Mouse (Mus musculus): ENCODE results near the gene Tsks. TPM values are rescaled to one million over a fixed set of nuclear protein-coding genes. Genes with fewer than 3 reads are reported as not detected.

Gene Tsks
- total RNA-seq, 4 experiments from 2014 or later: not detected

DNA sequence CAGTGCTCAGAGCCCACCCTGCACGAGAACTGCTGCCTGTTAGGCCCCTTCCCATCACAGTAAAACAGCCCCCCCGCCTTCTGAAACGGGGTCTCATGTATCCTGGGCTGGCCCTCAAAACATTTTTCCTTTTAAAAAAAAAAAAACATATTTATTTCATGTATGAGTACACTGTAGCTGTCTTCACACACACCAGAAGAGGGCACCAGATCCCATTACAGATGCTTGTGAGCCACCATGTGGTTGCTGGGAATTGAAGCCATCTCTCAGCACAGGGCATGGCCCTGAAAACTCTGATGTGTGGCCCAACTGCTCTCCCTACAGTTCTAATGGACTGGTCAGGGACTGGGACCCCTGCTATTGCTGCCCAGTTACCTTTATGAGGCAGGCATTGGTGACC is 35.3 kb downstream of the Tsks start:
- no peak for DNase-seq

DNA sequence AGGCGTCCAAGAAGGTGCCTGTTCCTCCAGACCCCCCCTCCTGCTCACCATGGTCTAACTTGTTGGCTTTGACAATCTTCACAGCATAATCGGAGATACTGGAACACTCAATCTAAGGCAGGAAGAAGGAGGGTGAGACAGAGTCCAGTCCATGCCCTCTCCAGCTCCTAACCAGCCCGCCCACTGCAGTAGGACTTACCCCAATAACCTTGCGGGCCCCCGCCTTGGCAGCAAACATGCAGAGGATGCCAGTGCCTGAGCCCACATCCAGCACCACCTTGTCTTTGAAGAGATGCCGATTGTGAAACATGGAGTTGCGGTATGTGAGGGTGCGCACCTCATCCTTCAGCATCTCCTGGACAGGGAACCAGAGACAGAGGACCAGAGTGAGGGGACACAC is 38.5 kb downstream of the Tsks start:
- DNase-seq: no peak

DNA sequence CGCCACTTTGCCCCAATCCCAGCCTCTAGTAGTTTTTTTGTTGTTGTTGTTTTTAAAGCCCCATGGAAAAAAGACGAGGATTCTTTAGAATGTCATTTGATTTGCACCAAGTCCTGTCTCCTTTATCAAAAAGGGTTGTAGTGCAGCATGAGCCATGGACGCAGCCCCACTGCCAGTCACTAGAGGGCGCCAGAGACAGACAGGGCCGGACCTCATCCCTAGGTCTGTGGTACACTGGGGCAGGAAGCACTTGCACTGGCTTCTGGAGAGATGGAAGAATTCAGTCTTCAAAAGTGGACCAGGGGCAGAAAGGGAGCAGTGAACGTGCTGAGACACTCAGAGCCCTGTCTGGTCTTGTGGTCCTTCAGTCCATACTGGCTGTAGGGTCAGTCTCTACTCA is 40.1 kb downstream of the Tsks start:
- DNase-seq: peak; percentile 75

DNA sequence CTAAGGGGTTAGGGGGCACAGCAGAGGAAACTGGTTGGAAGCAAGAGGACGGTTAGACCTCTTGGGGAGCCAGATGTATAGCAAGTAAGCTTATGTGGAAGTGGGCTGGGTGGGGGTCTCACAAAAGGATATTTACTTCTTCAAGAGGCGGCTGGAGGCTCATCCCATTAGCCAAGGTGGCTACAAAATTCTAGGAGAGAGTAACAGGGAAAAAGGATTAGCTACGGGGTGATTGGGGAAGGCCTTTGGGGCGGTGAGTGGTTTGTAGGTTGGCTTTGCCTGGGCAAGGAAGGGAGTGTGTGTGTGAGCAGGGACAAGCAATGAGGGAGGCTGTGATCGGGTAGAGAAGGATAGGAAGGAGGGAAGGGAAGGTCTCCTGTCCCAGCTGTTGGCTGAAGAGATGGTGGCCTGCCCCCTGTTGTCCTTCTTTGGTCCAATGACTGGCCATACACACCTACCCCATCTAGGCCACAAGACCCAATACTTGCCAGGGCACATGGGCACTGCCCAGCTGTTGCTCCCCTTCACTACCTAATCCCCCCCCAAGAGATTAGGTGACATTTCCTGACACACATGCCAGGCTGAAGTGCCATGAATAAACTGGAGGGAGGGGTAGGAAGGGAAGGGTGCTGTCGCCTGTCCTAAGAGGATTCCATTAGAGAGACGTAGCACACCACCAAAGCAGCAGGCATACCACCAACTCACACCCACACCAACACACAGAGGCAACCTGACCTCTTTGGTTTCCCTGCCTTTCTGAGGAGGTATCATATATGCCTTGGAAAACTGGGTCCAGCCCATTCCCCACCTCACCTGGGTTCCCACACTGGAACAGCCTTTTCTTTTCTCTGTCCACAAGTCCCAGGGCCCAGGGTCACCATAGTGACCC is 41.2 kb downstream of the Tsks start:
- no peak for DNase-seq

DNA sequence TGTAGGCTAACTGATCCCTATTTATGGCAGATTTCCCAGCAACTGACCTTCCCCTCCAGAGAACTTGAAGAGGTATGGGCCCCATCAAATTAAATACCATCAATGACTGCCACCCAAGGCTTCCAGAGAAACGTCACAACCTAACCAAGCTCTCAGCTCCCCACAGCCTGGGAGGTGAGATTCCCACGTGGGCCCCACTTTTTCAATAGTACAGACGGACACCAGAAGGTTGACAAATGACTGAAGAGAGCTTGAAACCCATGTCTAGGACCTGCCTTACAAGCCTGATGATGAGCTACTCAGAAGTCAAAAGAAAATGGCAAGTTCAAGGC is 41.8 kb downstream of the Tsks start:
- no peak for DNase-seq

DNA sequence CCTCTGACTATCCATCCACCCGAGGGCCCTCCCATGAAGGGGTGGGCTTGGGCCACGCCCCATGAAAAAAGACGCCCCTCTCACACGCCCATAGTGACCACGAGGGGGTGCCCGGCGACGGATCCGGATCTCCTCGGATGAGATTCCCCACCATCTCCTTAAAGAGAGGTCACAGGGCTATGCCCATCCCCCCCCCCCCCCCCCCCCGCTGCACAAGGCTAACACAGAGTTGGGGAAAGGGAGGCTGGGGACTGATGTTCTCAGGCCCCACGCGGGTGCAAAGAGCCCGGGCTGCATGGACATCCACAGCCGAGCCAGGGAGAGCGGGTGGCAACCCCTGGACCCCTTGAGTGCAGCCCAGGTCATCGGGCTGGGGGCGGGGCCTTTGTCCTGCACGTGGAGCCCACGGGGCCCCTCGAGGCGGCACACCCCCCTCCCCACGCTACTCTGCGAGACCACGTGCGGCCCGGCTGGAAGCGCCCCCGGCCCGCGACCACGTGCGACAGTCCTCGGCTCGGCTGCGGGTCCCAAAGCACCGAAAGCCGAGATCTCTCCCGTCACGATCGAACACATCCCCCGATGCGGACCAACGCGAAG is 42.7 kb downstream of the Tsks start:
- peak; percentile 75 for DNase-seq

DNA sequence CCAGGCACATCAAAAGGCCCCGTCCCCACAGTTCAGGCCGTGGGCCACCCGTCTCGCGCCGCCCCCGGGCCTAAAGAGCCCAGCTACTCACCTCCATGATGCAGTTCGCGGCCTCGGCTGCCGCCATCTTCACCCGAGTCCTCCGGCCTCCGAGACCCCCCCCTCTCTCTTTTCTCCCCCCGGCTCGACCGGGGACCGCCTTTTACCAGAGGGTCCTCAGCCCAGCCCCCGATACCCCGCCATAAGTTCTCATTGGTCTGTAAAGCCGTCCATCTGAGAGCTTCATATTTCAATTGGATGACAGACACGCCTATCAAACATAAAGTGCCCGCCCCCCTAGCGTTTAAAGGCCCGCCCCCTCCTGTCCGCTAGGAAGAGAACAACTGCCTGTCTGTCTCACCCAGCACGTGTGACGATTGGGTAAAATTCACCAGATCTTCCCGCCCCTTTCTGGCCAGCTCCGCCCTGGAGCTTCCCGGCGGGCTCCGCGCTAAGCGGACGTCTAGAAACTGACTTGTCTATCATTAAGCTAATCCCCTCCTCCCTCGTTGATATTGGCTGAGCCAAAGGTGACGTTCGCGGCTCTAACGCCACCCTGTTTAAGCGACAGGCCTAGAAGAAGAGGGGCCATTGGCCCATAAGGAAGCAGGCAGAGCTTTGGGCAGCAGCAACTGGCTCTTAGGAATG is 43.3 kb downstream of the Tsks start, which contains the start of gene Prmt1:
TSS of gene Prmt1 (minus strand) at position 377 of the 687 bp plus-strand sequence.
- peak; percentile 100 for DNase-seq

DNA sequence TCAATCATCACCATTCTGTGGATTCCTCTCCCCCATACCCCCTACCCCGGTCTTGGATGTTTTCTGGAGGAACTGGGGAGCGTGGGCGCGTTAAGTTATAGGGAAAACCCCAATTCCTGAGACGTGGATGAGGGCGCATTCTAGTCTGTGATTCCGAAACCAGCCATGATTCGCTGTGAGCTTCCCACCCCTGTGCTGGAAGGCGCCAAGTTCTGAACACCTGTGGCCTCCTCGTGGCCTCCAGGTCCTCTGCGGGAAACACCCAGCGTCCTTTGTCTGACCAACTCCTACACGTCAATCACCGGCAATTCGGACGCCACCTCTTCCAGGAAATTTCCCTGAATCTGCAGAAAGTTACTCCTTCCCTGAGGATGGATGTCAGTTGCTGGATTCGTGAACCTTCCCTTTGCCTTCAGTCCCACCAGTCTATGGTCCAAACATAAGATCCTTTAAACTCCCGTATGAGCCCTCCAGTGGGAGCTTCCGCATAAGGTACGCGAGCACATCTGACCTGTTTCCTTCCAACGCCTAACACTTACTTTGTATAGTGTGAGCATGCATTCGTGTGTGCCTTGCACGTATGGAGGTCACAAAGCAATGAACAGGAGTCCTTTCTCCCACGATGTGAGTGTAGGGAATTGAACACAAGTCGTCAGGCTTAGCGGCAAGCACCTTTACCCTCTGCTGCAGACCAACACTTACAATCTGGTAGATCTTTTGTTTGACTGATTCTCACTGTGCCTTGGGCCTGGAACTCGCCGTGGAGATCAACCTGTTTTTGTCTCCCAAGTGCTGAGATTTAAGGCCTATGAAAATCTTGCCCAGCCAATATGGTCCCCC is 44.1 kb downstream of the Tsks start:
- no peak for DNase-seq

DNA sequence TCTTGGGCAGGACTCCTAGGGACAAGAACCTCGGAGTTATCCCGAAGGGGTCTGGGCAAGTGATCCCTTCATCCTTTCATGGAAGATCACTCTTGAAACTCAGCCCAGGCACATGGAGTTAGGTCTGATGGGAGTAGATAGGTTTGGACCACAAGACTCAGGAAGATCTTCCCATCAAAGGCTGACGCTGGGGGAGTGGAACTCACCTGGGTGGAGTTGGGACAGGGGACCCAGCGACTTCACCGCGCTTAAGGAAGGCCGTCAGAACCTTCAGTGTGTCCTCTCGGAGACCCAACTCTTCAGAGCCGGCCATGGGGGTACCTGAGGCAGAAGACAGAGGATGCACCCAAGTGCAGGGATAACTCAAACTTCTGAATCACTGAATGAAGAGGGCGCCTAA is 53.7 kb downstream of the Tsks start:
- DNase-seq: no peak

DNA sequence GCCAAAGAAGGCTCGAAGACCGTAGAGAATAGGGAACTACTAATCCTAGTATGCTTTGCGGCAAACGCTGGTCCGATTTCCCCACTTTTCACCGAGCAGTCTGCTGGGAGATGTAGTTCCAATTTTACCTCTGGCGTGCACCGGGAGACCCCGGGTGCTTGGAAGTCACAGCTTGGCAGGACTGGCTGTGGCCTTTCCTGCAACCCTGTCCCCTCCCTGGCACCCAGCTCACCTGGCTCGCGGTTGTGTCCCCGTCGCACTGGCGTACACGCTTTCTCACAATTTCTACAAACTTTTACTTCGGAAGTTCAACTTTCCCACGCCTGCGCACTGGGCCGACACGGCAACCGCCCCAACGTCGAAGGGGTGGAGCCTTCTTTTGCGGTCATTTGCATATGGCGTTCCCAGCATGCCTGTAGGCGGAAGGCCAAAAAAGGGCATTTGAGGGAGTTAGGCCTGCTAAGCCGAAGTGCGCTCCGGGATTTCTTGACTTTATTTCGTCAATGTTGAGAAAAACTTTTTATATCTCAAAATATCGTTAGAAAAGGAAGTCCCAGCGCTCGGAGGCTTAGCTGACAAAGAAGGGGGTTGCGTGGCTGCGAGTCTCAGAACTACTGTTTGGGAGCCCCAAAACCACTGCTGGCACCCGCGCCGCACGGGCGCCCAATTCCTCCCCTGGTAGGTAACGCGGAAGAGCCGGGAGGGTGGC is 54.4 kb downstream of the Tsks start, which contains the start of gene Irf3:
TSS of gene Irf3 (plus strand) at position 418 of the 709 bp plus-strand sequence.
- DNase-seq: peak; percentile 94

DNA sequence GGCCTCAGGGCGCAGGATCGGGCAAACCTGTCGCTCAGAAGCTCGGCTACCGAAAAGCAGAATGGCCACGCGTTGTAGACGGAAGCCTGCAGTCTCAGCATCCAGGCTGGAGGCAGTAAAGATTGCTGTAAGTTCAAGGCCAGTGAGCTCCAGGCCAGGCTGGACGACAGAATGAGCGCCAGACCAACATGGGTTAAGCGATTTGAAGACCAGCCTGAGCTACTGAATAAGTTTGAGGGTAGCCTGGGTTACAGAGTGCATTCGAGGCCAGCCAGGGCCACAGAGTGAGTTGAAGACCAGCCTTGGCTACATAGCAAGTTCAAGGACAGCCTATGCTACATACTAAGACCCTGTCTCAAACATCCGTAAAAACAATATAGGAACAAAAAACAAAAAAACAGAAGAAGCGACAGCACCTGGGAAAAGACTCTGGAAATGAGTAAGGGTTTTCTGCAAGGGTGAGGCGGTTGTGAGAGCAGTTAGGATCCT is 55.0 kb downstream of the Tsks start:
- DNase-seq: no peak

DNA sequence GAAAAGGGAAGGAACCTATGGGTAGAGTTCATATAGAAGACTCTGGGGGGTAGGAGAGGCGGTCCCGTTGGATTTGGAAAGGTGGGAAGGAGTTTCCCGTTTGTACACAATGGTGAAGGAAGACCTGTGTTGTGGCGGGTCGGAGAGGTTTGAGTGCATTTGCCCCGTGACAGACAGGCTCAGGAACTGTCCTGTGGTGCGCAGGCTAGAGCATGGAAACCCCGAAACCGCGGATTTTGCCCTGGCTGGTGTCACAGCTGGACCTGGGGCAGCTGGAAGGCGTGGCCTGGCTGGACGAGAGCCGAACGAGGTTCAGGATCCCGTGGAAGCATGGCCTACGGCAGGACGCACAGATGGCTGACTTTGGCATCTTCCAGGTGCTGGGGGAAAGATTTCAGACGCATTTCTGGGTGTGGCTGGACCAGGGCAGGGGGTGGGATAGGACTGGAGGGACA is 55.5 kb downstream of the Tsks start, which contains the start of gene Bcl2l12:
TSS of gene Bcl2l12 (minus strand) at position 212 of the 455 bp plus-strand sequence.
- no peak for DNase-seq

DNA sequence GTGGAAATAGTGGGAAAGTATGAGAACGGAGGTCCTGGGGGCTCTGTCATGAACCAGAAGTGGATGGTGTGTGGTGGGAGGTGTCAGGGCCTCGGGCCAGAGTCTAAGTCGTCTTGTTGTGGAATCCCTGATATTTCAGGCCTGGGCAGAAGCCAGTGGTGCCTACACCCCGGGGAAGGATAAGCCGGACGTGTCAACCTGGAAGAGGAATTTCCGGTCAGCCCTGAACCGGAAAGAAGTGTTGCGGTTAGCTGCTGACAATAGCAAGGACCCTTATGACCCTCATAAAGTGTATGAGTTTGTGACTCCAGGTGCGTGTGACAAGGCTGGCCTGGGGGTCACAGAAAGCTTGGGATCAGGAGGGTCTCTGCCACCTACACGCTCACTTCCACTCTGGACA is 56.7 kb downstream of the Tsks start:
- DNase-seq: no peak

DNA sequence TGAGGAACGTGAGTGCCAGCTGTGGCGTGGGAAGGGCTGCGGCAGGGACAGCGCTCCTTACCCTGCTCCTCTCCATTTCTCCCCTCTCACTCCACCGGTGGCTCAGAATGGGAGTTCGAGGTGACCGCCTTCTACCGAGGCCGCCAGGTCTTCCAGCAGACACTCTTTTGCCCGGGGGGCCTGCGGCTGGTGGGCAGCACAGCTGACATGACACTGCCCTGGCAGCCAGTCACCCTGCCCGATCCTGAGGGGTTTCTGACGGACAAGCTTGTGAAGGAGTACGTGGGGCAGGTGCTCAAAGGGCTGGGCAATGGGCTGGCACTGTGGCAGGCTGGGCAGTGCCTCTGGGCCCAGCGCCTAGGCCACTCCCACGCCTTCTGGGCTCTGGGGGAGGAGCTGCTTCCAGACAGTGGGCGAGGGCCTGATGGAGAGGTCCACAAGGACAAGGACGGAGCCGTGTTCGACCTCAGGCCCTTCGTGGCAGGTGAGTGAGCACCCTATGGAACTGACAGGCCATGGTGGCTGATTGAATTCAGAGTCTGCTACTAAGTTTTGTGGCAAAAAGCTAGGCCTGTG is 57.6 kb downstream of the Tsks start:
- no peak for DNase-seq

DNA sequence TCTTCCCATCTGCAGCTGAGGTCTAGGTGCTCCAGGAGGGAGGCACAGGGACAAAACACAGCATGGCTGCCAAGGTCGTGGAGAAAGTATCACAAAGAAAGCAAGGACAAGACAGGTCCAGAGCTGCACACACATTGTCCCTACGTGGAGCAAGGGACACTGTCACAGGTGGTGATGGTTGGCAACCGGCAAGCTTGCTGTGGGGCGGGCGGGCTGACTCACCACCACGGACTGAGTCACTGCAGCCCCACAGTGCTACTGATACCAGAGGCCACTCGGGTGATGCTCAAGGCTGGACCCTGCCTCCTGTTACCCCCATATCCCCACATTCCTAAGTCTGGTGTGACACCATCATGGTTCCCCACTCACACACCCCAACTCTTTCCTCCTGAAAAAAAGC is 59.4 kb downstream of the Tsks start:
- no peak for DNase-seq

DNA sequence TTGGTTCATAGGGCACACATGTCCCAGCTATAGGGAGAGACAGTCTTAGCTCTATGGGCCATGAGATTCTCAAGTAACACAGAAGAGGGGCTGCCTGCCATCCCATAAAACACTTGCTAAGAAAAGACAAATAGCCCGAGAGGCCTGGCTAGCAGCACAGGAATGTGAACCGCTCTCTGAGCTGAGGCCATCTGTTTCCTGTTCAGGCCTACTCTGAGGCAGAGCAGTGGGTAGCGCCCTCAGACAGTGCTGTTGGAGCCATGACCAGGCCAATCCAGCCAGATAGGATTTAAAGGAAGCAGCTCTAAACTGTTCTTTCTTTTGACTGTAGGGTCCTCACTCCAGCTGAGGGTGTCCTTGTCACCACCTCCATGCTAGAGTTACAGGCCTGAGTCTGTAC is 61.5 kb downstream of the Tsks start:
- no peak for DNase-seq

DNA sequence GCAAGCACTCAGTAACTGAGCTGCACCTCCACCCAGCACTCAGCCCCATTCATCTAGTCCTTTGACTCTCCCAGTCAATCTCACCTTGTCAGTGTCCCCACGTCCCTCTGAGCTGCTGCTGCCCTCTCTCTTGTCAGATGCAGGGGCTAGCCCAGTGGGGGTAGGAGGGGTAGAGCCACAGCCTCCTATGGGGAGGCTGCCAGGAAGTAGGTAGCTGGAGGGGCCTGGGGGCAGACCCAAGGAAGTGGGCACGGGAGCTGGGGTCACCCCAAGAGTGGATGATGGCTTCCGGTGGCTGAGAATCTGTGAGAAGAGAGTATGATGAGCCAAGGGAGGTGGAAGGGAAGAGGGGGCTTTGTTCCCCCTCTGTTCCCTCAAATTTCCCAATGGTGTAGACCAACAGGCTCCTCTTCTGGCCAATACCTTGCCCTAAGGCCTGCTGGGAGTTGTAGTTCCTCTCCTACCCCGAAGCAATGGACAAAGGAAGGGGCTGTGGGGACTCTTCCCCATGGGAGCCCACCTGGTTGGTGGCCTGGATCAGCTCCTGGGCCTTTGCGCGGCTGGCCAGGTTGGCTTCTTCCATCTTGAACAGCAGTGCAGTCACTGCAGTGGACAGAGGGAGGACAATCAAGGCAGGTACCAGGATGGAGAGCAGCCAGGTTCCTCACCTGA is 62.5 kb downstream of the Tsks start:
- no peak for DNase-seq

DNA sequence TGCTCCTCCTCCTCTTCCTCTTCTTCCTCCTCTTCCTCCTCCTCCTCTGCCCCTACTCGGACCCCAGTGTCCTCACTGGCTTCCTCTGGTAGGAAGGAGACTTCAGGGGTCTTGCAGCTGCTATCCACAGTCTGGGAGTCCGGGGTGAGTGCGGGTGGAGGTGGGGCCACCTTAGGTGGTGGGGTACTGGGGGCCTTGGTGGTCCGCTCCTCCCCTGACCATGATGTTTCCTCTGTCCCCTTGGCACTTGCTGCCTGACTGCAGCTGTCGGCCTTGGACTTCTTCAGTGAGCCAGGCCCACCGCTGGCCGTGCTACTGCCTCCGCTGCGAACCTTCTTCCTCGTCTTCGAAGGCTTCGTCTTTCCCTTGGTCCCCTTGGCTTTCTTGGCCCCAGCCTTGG is 63.5 kb downstream of the Tsks start:
- no peak for DNase-seq

DNA sequence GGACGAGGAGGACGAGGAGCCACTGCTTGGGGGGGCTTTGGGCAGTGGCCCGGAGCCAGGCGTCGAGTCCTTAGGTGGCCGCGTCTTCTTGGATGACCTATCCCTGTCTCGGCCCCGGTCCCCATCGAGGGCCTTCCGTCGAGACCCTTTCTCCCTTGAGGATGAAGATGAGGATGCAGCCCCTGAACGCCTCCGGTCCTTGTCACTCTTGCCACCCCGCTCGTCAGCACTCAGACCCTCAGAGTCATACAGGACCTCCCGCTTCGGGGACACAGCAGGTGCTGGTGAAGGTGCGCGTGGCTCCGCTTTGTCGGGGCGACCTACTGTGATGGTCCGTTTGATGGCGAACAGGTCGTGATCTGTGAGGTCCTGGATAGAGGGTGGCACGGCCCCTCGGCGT is 64.1 kb downstream of the Tsks start:
- DNase-seq: no peak

All from adrenal gland, adult 8-10 months (tissue).